Mouse (Mus musculus) ZHBTc4 (cell line): ENCODE results near the gene Shroom1.

Experiments used
- DNase-seq: peaks from one replicate; pipeline ENCODE4 v3.0.0-alpha.2; 2011; ENCODE audit warnings: low read depth, low spot score

Shroom1 gene

DNA sequence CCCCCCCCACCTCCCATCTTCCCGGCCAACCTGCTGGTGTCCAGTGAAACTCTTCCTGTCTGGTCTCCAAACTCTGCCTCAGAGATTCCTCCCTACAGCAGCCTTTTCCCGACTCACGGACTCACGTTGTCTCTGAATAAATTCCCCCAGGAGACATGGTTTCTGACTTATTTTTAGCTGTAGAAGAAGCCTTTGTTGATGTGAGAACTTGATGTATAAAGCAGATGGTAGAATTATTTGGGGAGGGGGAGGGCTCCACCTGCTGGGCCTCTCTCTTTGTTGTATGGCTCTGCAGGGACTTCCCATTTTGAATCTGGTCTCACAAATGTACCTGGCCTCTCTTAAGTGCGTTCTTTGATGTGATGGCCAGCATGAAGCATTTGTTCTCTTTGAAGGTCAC is 53.3 kb downstream of the Shroom1 start:
- DNase-seq = no peak

DNA sequence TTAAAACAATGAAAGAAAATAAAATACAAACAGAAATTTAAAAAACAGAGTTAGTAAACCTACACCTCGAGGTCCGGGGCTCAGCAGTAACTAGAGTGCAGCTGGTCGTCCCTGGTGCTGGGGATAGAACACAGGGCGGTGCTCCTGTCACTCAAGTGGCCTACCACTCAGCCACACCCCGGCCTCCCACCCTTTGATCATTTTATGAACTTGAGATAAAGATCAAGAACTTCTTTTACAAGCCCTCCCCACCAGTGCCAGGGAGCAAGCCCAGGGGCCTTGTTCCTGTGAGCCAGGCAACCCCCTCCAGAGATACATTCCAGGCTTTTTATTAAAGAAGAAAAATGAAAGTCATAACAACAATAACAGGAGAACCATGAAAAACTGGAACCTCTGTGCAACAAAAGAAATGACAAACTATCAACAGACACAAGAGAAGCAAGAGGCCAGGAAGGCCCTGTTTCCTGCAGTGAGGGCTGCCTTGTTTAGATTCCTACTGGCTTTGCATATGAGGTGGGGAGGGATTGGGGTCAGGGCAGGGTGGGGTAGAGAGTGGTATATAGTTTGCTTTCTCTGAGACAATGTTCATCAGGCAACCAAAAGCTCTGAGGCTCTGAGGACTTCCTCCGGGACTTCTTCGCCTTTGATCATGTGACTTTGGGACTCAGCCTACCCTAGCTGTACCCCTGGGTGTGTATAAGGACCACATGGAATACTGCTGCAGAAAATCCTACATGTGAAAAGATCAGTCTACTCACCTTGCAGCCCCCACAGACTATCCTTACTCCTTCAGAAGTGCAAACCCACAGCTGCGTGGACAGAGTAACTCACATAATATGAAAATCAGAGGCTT is 60.0 kb downstream of the Shroom1 start:
- DNase-seq = no peak
